Mouse (Mus musculus) ES-Bruce4 (cell line): Measurements from ENCODE around the gene Ppp1r37. TPM values are rescaled to one million over a fixed set of nuclear protein-coding genes. Genes with fewer than 3 reads are reported as not detected.
A peak's percentile ranks its signal among the peaks of the same experiment; 100 is the strongest.

Source experiments
- H3K27ac ChIP-seq: 2 replicates; pipeline ENCODE4 v1.5.1; 2012; ENCODE audit warnings: low read length, inconsistent platforms; ENCODE audit not compliant: insufficient read depth
- H3K27me3 ChIP-seq: 2 replicates; pipeline ENCODE4 v1.6.1; 2012; ENCODE audit warnings: mild to moderate bottlenecking, low read length, inconsistent platforms; ENCODE audit not compliant: control insufficient read depth, poor library complexity, insufficient read depth, severe bottlenecking
- H3K36me3 ChIP-seq: 2 replicates; pipeline ENCODE4 v1.6.1; 2012; ENCODE audit warnings: inconsistent platforms, mild to moderate bottlenecking, low read length, moderate library complexity; ENCODE audit not compliant: control insufficient read depth, poor library complexity, insufficient read depth, severe bottlenecking
- H3K4me1 ChIP-seq: one replicate; pipeline ENCODE4 v1.8.1; 2011; ENCODE audit warnings: low read length; ENCODE audit not compliant: control insufficient read depth, insufficient read depth
- H3K4me3 ChIP-seq: 2 replicates; pipeline ENCODE4 v1.5.1; 2011; ENCODE audit warnings: low read depth, mild to moderate bottlenecking, low read length
- H3K9ac ChIP-seq: 2 replicates; pipeline ENCODE4 v1.6.1; 2012; ENCODE audit warnings: low read depth, mild to moderate bottlenecking, inconsistent platforms; ENCODE audit not compliant: poor library complexity, severe bottlenecking
- H3K9me3 ChIP-seq: replicated peaks from 2 replicates; pipeline ENCODE4 v1.6.1; 2012; ENCODE audit warnings: mild to moderate bottlenecking, low read length, inconsistent platforms; ENCODE audit not compliant: control insufficient read depth, poor library complexity, insufficient read depth, severe bottlenecking
- CTCF ChIP-seq: IDR thresholded peaks from one replicate; pipeline ENCODE4 v1.8.1; 2011; ENCODE audit warnings: low read depth, low read length
- EP300 ChIP-seq: IDR thresholded peaks from 2 replicates; pipeline ENCODE4 v1.6.1; 2011; ENCODE audit warnings: low read depth, low read length; ENCODE audit not compliant: insufficient read depth
- POLR2A ChIP-seq: IDR thresholded peaks from one replicate; pipeline ENCODE4 v1.8.1; 2011; ENCODE audit warnings: low read length; ENCODE audit not compliant: insufficient read depth
- polyA plus RNA-seq: library from polyadenylated mRNA; stranded (reverse); fragments of >200 nt; gene quantifications from 2 replicates; pipeline ENCODE4 v1.2.4, GENCODE M21; 2011; ENCODE audit warnings: low read depth; ENCODE audit not compliant: missing spikeins, insufficient read depth, insufficient read length

Gene Ppp1r37
- polyA plus RNA-seq, 1 experiment: 16.1 TPM

DNA sequence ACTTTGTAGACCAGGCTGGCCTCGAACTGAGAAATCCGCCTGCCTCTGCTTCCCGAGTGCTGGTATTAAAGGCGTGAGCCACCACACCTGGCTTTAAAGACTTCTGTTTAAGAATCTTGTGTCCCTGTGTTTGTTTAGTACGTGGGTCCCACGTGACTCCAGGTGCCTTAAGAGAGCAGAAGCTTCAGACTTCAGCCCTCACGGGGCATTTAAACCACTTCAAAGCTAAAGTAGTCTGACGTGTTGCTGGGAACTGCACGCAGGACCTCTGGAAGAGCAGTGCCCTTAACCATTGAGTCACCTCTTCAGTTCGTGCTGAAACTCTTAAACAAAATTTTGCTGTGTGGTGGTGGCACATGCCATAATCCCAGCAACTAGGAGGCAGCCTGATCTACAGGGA is 13.5 kb downstream of the Ppp1r37 start:
- Histone ChIP-seq H3K36me3 (0 out of 2 replicates have a peak, but pooled peaks cover 2% of the 10 kb centered on the region), H3K4me3 (no peak overlapping the region), H3K27ac (no peak overlapping the region), H3K9ac (no peak overlapping the region), H3K9me3 (no peaks in the 10 kb centered on the region), H3K27me3 (no peaks in the 10 kb centered on the region), H3K4me1 (no peaks in the 10 kb centered on the region)
- TF ChIP-seq CTCF (no peak), POLR2A (no peak), EP300 (no peak)

DNA sequence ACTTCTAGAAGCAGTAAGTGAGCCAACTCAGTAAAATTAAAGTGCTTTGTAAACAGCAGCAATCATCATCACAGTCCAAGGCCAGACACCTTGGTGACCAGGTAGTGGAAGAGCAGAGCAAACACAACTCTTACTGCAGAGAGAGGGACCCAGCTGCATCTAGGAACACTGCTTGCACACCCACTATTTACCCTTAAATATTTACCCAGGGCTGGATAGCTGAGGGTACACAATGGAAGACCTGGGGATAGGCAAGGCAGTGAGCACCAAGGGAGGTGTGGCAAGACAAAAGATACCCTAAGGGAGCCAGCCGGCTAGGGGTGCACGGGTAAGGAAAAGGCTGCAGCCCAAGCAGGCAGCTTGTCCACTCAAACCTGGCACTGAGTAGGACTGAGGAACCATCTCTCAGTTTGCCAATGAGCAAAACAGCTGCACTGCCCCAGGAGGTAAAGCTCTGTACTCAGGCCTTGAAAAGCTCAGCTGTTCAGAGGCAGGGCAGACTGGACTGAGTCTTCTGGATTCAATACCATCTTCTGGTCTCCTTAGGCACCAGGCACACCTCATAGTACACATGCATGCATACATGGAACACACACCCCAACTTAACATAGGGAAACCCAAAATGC is 15.4 kb downstream of the Ppp1r37 start:
- no peak for TF ChIP-seq POLR2A
- no peak overlapping the region for H3K27ac ChIP-seq

DNA sequence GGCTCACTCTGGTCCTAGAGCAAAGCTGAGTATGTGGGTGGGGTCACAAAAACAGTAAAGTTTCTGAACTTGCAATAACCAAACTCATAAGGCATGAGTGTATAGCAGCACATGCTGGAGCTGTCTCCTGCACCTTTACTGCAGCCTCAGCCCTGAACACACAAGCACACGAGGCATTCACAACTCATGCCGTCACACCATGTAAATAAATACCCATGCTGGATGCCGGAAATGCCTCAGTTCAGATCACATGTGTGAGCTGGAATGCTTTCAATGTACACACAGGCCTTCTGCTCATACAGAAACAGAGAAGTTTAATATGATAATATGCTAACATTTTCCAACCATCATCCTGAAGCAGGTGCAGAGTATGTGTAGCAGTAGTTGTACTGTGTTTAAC is 16.9 kb downstream of the Ppp1r37 start:
- no peaks in the 10 kb centered on the region for H3K4me1 ChIP-seq
- H3K9ac ChIP-seq: no peak overlapping the region
- H3K9me3 ChIP-seq: no peaks in the 10 kb centered on the region
- no peaks in the 10 kb centered on the region for H3K36me3 ChIP-seq
- no peak overlapping the region for H3K27ac ChIP-seq
- no peaks in the 10 kb centered on the region for H3K27me3 ChIP-seq
- TF ChIP-seq POLR2A (no peak), CTCF (no peak), EP300 (no peak)
- no peak overlapping the region for H3K4me3 ChIP-seq

More for the DNA sequence above, 15.4 kb downstream of the Ppp1r37 start:
- Histone ChIP-seq H3K9me3 (no peaks in the 10 kb centered on the region), H3K4me3 (no peak overlapping the region), H3K36me3 (0 out of 2 replicates have a peak, but pooled peaks cover 2% of the 10 kb centered on the region), H3K4me1 (no peaks in the 10 kb centered on the region), H3K27me3 (no peaks in the 10 kb centered on the region), H3K9ac (no peak overlapping the region)

DNA sequence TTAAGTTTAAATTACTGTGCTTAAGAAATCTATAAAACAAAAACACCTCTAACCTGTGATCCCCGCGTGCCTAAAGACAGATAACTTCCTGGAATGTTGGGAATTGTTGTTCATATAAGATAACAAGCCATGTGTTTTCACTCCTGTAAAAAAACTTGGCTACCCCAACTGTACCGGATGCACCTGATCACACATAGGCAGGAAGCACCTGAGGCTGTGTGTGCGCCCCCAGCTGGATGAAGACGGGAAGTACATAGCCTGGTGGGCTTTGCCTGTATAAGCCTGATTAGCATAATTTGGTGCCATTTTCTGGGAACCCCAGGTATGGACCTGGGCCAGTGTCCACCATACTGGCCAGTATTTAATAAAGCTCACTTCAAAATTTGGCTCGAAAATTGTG is 19.3 kb downstream of the Ppp1r37 start:
- Histone ChIP-seq H3K27me3 (no peaks in the 10 kb centered on the region), H3K9ac (no peak overlapping the region), H3K36me3 (no peaks in the 10 kb centered on the region), H3K4me1 (no peaks in the 10 kb centered on the region), H3K27ac (no peak overlapping the region), H3K9me3 (no peaks in the 10 kb centered on the region), H3K4me3 (no peak overlapping the region)
- TF ChIP-seq EP300 (no peak), POLR2A (no peak), CTCF (peak; percentile 84)

DNA sequence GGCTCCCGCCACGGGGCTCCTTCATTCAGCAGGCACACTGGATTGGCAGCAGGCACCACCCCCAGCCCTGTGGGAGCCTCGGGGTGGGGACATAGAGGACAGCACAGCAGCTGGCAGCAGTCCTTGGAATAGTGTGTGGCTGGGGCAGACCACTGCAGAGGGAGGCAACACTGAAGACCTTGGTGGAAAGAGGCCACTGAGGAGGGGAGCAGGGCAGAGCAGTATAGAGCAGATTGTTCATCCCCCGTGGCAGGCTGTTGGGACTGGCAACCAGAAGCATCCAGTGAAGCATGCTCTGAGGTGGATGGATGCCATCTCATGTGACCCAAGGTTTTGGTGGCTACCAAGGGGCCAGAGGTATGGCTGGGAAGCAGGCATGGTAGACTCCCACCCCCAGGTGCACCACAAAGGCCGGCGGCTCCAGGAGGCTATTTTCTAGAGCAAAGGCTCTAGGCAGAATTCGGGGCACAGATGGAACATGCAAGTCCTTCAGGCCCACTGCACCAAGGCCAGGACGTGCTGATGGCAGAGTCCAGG is 20.7 kb downstream of the Ppp1r37 start:
- Histone ChIP-seq H3K4me3 (no peak overlapping the region), H3K36me3 (no peaks in the 10 kb centered on the region), H3K27ac (no peak overlapping the region), H3K9ac (no peak overlapping the region), H3K27me3 (no peaks in the 10 kb centered on the region), H3K9me3 (no peaks in the 10 kb centered on the region), H3K4me1 (no peaks in the 10 kb centered on the region)
- no peak for TF ChIP-seq EP300
- TF ChIP-seq CTCF: no peak
- no peak for TF ChIP-seq POLR2A

DNA sequence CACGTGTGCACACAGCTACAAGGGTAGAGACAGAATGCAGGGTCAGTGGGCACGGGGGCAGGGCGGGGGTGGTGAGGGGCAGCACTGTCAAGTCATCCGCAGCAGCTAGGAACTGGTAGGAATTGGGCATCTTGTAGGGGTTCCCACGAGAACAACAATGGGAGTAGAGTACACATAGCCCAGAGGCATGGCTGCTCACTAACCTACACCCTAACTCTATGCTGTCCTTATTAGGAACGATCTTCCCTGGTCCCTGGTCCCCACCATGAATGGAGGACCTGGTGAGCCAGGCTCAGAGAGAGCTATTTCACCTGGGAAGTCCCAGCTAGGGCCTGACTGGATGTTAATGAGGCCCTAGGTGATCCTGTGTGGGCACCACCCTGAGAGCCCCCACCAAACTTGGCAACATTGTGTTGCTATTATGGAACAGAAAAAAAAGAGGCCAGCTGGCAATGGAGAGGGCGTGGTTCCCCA is 21.2 kb downstream of the Ppp1r37 start:
- Histone ChIP-seq H3K9ac (no peak overlapping the region), H3K4me3 (no peak overlapping the region), H3K4me1 (no peaks in the 10 kb centered on the region), H3K27ac (no peak overlapping the region), H3K36me3 (no peaks in the 10 kb centered on the region), H3K27me3 (no peaks in the 10 kb centered on the region), H3K9me3 (no peaks in the 10 kb centered on the region)
- TF ChIP-seq EP300 (no peak), POLR2A (no peak), CTCF (no peak)
